Mouse (Mus musculus) liver, postnatal 0 days (tissue): ENCODE measurements at regions not wholly inside any gene's neighbourhood (a gene's known extent, or its start where the extent isn't known, plus 50 kb on each side); places are given as distances from the start of the nearest gene placed in this dataset.

Experiments used
- ATAC-seq: fragments of 200-750 bp; cut with Nextera tagmentation; 2 replicates; pipeline ENCODE4 v1.8.0; 2017; ENCODE audit warnings: mild to moderate bottlenecking, moderate library complexity
- DNase-seq: peaks from one replicate; pipeline ENCODE4 v3.0.0-alpha.2; 2016
- H3K27ac ChIP-seq: fragments of 300-500 bp; sonication (generic); 2 replicates; pipeline ENCODE4 v1.5.1; 2014; ENCODE audit warnings: antibody characterized with exemption, moderate library complexity, mild to moderate bottlenecking, low read depth
- H3K27me3 ChIP-seq: fragments of 300-500 bp; sonication (generic); 2 replicates; pipeline ENCODE4 v1.6.1; 2014; ENCODE audit warnings: low read length, control low read depth, mixed read lengths; ENCODE audit not compliant: insufficient read depth
- H3K36me3 ChIP-seq: fragments of 300-500 bp; sonication (generic); replicated peaks from 2 replicates; pipeline ENCODE4 v1.6.1; 2014; ENCODE audit warnings: mild to moderate bottlenecking, control low read depth, low read length, moderate library complexity, mixed read lengths; ENCODE audit not compliant: insufficient read depth
- H3K4me1 ChIP-seq: fragments of 300-500 bp; sonication (generic); 2 replicates; pipeline ENCODE4 v1.6.1; 2014; ENCODE audit warnings: antibody characterized with exemption, mild to moderate bottlenecking, control low read depth; ENCODE audit not compliant: insufficient read depth
- H3K4me2 ChIP-seq: fragments of 300-500 bp; sonication (generic); 2 replicates; pipeline ENCODE4 v1.6.1; 2014; ENCODE audit warnings: low read depth, mild to moderate bottlenecking, low read length, moderate library complexity, mixed read lengths
- H3K4me3 ChIP-seq: fragments of 300-500 bp; sonication (generic); 2 replicates; pipeline ENCODE4 v1.5.1; 2014; ENCODE audit warnings: low read depth, low read length
- H3K9ac ChIP-seq: fragments of 300-500 bp; sonication (generic); replicated peaks from 2 replicates; pipeline ENCODE4 v1.6.1; 2014; ENCODE audit warnings: mild to moderate bottlenecking, moderate library complexity
- H3K9me3 ChIP-seq: fragments of 300-500 bp; sonication (generic); 2 replicates; pipeline ENCODE4 v1.6.1; 2016; ENCODE audit warnings: mild to moderate bottlenecking, control low read depth, low read length, mixed read lengths
- CTCF ChIP-seq: sonication (generic); IDR thresholded peaks from 2 replicates; pipeline ENCODE4 v1.5.1; 2016; ENCODE audit warnings: antibody characterized with exemption, low read depth
- EP300 ChIP-seq: IDR thresholded peaks from 2 replicates; pipeline ENCODE4 v1.6.1; 2016; ENCODE audit warnings: antibody characterized with exemption, low read depth, mild to moderate bottlenecking
- WGBS: fragments of 180-500 bp; shearing (Covaris S2); extraction: QIAGEN DNeasy Blood & Tissue Kit; methylation state at CpG from one replicate; pipeline ENCODE4 v1.1.7; 2014; ENCODE audit not compliant: insufficient replicate concordance; 5-methylcytosine and 5-hydroxymethylcytosine counted together

DNA sequence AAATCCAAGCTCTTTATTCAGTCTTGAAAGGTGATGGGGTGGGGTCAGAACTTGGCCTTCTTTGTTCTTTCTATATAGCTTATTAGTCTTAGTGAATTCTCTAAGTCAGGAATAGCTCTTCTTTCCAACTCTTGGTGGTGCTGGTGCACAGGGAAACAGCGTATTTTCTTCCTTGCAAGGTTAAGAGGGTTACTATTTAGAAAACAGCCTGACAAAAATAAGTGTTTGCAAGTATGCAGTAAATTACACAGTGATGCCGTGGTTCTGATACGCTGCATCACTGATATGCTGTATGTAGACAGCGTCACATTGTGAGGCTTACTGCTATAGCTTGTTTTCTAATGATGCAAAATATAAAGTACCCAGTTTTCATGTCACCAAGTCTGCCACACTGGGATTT is 78.1 kb upstream of the Fam98a start:
- no peaks in the 10 kb centered on the region for H3K36me3 ChIP-seq
- H3K4me3 ChIP-seq = no peak overlapping the region
- no peak overlapping the region for H3K4me2 ChIP-seq
- no peak overlapping the region for H3K9ac ChIP-seq
- H3K4me1 ChIP-seq = no peaks in the 10 kb centered on the region
- no peak overlapping the region for H3K27ac ChIP-seq
- no peak for TF ChIP-seq EP300
- TF ChIP-seq CTCF = no peak
- WGBS = 80% methylated on average over 4 of the region's 4 CpGs
- DNase-seq (no peak), ATAC-seq (no peak)
- no peaks in the 10 kb centered on the region for H3K9me3 ChIP-seq
- no peaks in the 10 kb centered on the region for H3K27me3 ChIP-seq

DNA sequence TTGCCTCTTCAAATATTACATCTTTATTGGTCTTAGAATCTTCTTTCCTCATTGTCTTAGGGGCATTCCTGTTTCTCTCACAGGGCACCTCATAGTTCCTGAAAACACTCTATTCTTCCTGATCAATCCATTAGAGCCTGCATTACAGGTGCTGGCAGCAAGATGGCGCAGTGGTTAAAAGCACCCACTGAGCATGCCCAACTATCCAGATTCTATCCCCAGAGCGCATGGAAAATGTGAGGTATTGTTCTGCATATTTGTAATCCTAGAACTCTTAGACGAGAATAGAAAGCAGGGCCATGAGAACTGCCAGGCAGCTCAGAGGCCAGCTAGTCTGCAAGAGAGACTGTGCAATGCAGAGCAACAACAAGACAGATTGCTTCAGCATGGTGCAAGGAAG is 67.7 kb upstream of the Fam98a start:
- DNase-seq (no peak), ATAC-seq (no peak)
- Histone ChIP-seq H3K27me3 (no peaks in the 10 kb centered on the region), H3K4me1 (no peaks in the 10 kb centered on the region), H3K4me2 (no peak overlapping the region), H3K36me3 (no peaks in the 10 kb centered on the region), H3K4me3 (no peak overlapping the region), H3K27ac (no peak overlapping the region), H3K9ac (no peak overlapping the region), H3K9me3 (no peaks in the 10 kb centered on the region)
- WGBS = 67% methylated on average over 3 of the region's 3 CpGs
- TF ChIP-seq EP300 = no peak
- peak; percentile 24; the same call in 1 of the 2 replicates for TF ChIP-seq CTCF

DNA sequence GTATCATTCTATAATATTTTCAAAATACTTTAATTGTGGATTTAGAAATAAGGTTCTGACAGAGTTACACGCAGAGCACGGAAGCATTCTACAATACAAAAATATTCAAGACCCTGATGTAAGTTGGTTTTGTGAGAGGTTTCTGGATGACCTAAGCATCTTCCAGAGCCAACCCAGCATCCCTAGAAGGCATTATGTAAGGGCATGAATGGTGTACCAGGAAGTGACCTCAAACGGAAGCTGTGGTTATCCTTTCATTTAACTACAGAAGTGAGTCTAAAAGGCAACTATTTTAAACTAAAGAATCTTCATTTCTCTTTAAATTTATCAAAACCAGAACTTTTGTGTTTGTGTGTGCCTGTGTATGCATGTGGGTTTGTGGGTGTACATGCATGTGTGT is 66.8 kb upstream of the Fam98a start:
- 81% methylated on average over 3 of the region's 3 CpGs for WGBS
- DNase-seq (no peak), ATAC-seq (no peak)
- Histone ChIP-seq H3K4me1 (no peaks in the 10 kb centered on the region), H3K4me3 (no peak overlapping the region), H3K36me3 (no peaks in the 10 kb centered on the region), H3K9ac (no peak overlapping the region), H3K4me2 (no peak overlapping the region), H3K27me3 (no peaks in the 10 kb centered on the region), H3K9me3 (no peaks in the 10 kb centered on the region), H3K27ac (no peak overlapping the region)
- TF ChIP-seq EP300 = no peak
- TF ChIP-seq CTCF = no peak

GRCm38 (mm10) chr17:75617280-75617679 is 65.5 kb upstream of the Fam98a start:
- no peak overlapping the region for H3K27ac ChIP-seq
- H3K4me1 ChIP-seq = no peaks in the 10 kb centered on the region
- no peaks in the 10 kb centered on the region for H3K27me3 ChIP-seq
- ATAC-seq (no peak), DNase-seq (no peak)
- 20% methylated on average over 6 of the region's 6 CpGs for WGBS
- no peak overlapping the region for H3K4me3 ChIP-seq
- TF ChIP-seq CTCF (peak; percentile 66), EP300 (no peak)
- H3K9ac ChIP-seq = no peak overlapping the region
- H3K36me3 ChIP-seq = no peaks in the 10 kb centered on the region
- no peaks in the 10 kb centered on the region for H3K9me3 ChIP-seq
- H3K4me2 ChIP-seq = no peak overlapping the region

GRCm38 (mm10) chr17:75615335-75615734 is 63.6 kb upstream of the Fam98a start:
- H3K27me3 ChIP-seq = no peaks in the 10 kb centered on the region
- H3K4me1 ChIP-seq = no peaks in the 10 kb centered on the region
- no peak overlapping the region for H3K27ac ChIP-seq
- WGBS = 68% methylated on average over 2 of the region's 2 CpGs
- TF ChIP-seq CTCF (peak; percentile 48), EP300 (no peak)
- no peaks in the 10 kb centered on the region for H3K36me3 ChIP-seq
- no peak overlapping the region for H3K4me2 ChIP-seq
- H3K4me3 ChIP-seq = no peak overlapping the region
- DNase-seq = peak; percentile 37
- H3K9ac ChIP-seq = no peak overlapping the region
- no peak for ATAC-seq
- H3K9me3 ChIP-seq = no peaks in the 10 kb centered on the region

DNA sequence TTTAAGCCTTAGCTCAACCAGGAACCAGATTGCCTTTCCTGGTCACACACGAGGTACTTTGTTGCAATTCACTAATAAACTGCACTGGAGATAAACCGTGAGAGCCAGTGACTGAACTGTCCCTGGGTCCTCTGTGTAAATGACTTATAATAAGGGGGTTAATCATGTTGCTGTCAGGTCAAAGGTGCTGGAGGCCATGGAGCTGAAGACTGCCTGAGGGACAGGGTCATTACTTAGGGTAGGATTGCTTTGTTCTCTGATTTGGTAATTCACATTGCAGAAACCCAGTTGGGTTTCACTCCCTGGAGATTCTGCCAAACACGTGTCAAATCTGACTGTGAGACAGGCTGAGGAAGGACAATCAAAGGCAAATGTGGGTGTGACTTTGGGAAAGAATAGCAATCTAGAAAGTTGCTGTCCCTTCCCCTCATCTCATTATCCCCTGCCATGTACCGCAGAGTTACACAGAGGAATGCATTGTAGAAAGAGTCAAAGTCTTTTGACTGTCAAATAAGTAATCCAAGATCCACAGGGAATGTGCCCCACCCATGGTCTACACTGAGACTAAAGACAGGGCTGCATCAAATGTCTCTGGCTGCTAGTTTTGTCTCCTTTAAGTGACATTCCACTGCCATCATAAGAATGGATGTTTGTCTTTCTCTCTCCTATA is 51.8 kb upstream of the Fam98a start:
- no peak overlapping the region for H3K9ac ChIP-seq
- H3K4me2 ChIP-seq = no peak overlapping the region
- no peak overlapping the region for H3K4me3 ChIP-seq
- H3K36me3 ChIP-seq = no peaks in the 10 kb centered on the region
- TF ChIP-seq CTCF = no peak
- TF ChIP-seq EP300 = no peak
- WGBS = 42% methylated on average over 4 of the region's 4 CpGs
- no peak for DNase-seq
- no peak for ATAC-seq
- no peaks in the 10 kb centered on the region for H3K4me1 ChIP-seq
- no peak overlapping the region for H3K27ac ChIP-seq
- H3K9me3 ChIP-seq = no peaks in the 10 kb centered on the region
- no peaks in the 10 kb centered on the region for H3K27me3 ChIP-seq
